Mouse (Mus musculus) CH12.LX (cell line): ENCODE results near the gene Ap2a1. TPM values are rescaled to one million over a fixed set of nuclear protein-coding genes. Genes with fewer than 3 reads are reported as not detected.

ENCODE experiments used
- DNase-seq: peaks from one replicate; pipeline ENCODE4 v3.0.0-alpha.2; 2013; ENCODE audit errors: extremely low read depth
- H3K27ac ChIP-seq: 2 replicates; pipeline ENCODE4 v1.5.1; 2012; ENCODE audit warnings: low read depth, mild to moderate bottlenecking, control low read depth, moderate library complexity; ENCODE audit not compliant: insufficient read depth
- H3K27me3 ChIP-seq: replicated peaks from 2 replicates; pipeline ENCODE3; 2012; ENCODE audit warnings: inconsistent platforms
- H3K36me3 ChIP-seq, 2 experiments: replicated peaks in 1 of 2; 2 replicates each; pipeline versions ENCODE3 to v1.6.1; 2012; ENCODE audit warnings: inconsistent platforms in 1 of 2, low read length in 1 of 2, mild to moderate bottlenecking in 1 of 2, mixed read lengths in 1 of 2, moderate library complexity in 1 of 2; ENCODE audit not compliant: control insufficient read depth in 1 of 2, insufficient read depth in 1 of 2
- H3K4me1 ChIP-seq, 2 experiments: 2 replicates each; pipeline ENCODE4 v1.6.1; 2012; ENCODE audit warnings: inconsistent platforms in 1 of 2, moderate library complexity in 1 of 2; ENCODE audit not compliant: insufficient read depth in 2 of 2, control insufficient read depth in 1 of 2
- H3K4me2 ChIP-seq: 2 replicates; pipeline ENCODE4 v1.6.1; 2012; ENCODE audit warnings: low read depth, mild to moderate bottlenecking, control low read depth; ENCODE audit not compliant: poor library complexity, insufficient read depth, severe bottlenecking
- H3K4me3 ChIP-seq, 3 experiments: fragments of 150-350 bp in 1 of 3; sonication (generic) in 1 of 3; replicated peaks in 1 of 3; 2 replicates each; pipeline versions ENCODE3 to v1.5.1; 2011 to 2012; ENCODE audit warnings: low read depth in 2 of 3, low read length in 2 of 3, mild to moderate bottlenecking in 2 of 3, moderate library complexity in 2 of 3, control low read depth in 1 of 3, improper control_type of control experiment in 1 of 3, inconsistent platforms in 1 of 3, mixed read lengths in 1 of 3; ENCODE audit not compliant: poor library complexity in 1 of 3
- H3K79me2 ChIP-seq: replicated peaks from 2 replicates; pipeline ENCODE4 v1.6.1; 2012; ENCODE audit warnings: mild to moderate bottlenecking, moderate library complexity; ENCODE audit not compliant: control insufficient read depth, poor library complexity, insufficient read depth, severe bottlenecking; ENCODE audit errors: extremely low read depth
- H3K9ac ChIP-seq: 2 replicates; pipeline ENCODE4 v1.6.1; 2012; ENCODE audit warnings: low read depth, mild to moderate bottlenecking, control low read depth, moderate library complexity; ENCODE audit not compliant: insufficient read depth
- H3K9me3 ChIP-seq: replicated peaks from 2 replicates; pipeline ENCODE3; 2012; ENCODE audit warnings: low read length, inconsistent platforms, mixed read lengths
- BHLHE40 ChIP-seq: IDR thresholded peaks from 2 replicates; pipeline ENCODE4 v1.6.1; 2011; ENCODE audit warnings: mild to moderate bottlenecking, low read depth, low read length, improper control_type of control experiment
- CHD2 ChIP-seq: IDR thresholded peaks from 2 replicates; pipeline ENCODE4 v1.6.1; 2011; ENCODE audit warnings: low read length, improper control_type of control experiment
- CTCF ChIP-seq, 2 experiments: IDR thresholded peaks in 1 of 2; conservative IDR thresholded peaks in 1 of 2; 2 replicates each; pipeline ENCODE4 v1.5.1; 2011 to 2012; ENCODE audit warnings: low read depth in 2 of 2, low read length in 2 of 2, improper control_type of control experiment in 1 of 2, inconsistent platforms in 1 of 2, mild to moderate bottlenecking in 1 of 2, moderate library complexity in 1 of 2
- ELF1 ChIP-seq: IDR thresholded peaks from 2 replicates; pipeline ENCODE4 v1.6.1; 2014; ENCODE audit warnings: low read depth, mild to moderate bottlenecking, inconsistent platforms, low read length, improper control_type of control experiment
- ETS1 ChIP-seq: conservative IDR thresholded peaks from 2 replicates; pipeline ENCODE4 v1.6.1; 2012; ENCODE audit warnings: low read depth, mild to moderate bottlenecking, inconsistent platforms, low read length, improper control_type of control experiment, moderate library complexity
- GABPA ChIP-seq: IDR thresholded peaks from 2 replicates; pipeline ENCODE4 v1.6.1; 2012; ENCODE audit warnings: low read depth, low read length, improper control_type of control experiment, inconsistent platforms; ENCODE audit not compliant: insufficient replicate concordance
- JUN ChIP-seq: IDR thresholded peaks from 2 replicates; pipeline ENCODE4 v1.6.1; 2011; ENCODE audit warnings: low read depth, mild to moderate bottlenecking, low read length, improper control_type of control experiment, moderate library complexity; ENCODE audit not compliant: insufficient read depth
- KAT2A ChIP-seq: IDR thresholded peaks from 2 replicates; pipeline ENCODE4 v1.6.1; 2012; ENCODE audit warnings: low read length, improper control_type of control experiment, inconsistent platforms; ENCODE audit not compliant: insufficient replicate concordance
- MAFK ChIP-seq: IDR thresholded peaks from 2 replicates; pipeline ENCODE4 v1.6.1; 2011; ENCODE audit warnings: low read length, improper control_type of control experiment; ENCODE audit not compliant: insufficient replicate concordance
- MXI1 ChIP-seq: IDR thresholded peaks from 2 replicates; pipeline ENCODE4 v1.6.1; 2011; ENCODE audit warnings: mild to moderate bottlenecking, low read depth, low read length, improper control_type of control experiment
- MYC ChIP-seq: IDR thresholded peaks from 2 replicates; pipeline ENCODE4 v1.6.1; 2011; ENCODE audit warnings: low read depth, mild to moderate bottlenecking, improper control_type of control experiment, low read length
- NRF1 ChIP-seq: IDR thresholded peaks from 2 replicates; pipeline ENCODE4 v1.6.1; 2014; ENCODE audit warnings: low read depth, mild to moderate bottlenecking, inconsistent platforms, low read length, improper control_type of control experiment, moderate library complexity
- POLR2A ChIP-seq: IDR thresholded peaks from 2 replicates; pipeline ENCODE4 v1.6.1; 2011; ENCODE audit warnings: low read depth, mild to moderate bottlenecking, improper control_type of control experiment, low read length
- RAD21 ChIP-seq: IDR thresholded peaks from 2 replicates; pipeline ENCODE4 v1.6.1; 2011; ENCODE audit warnings: low read depth, mild to moderate bottlenecking, low read length, improper control_type of control experiment, moderate library complexity
- RCOR1 ChIP-seq: conservative IDR thresholded peaks from 2 replicates; pipeline ENCODE4 v1.6.1; 2012; ENCODE audit warnings: low read depth, mild to moderate bottlenecking, inconsistent platforms, low read length, improper control_type of control experiment
- SMC3 ChIP-seq: IDR thresholded peaks from 2 replicates; pipeline ENCODE4 v1.6.1; 2011; ENCODE audit warnings: low read depth, low read length, improper control_type of control experiment
- TBP ChIP-seq: conservative IDR thresholded peaks from 2 replicates; pipeline ENCODE4 v1.6.1; 2011; ENCODE audit warnings: low read depth, low read length, improper control_type of control experiment
- UBTF ChIP-seq: IDR thresholded peaks from 2 replicates; pipeline ENCODE4 v1.6.1; 2012; ENCODE audit warnings: low read depth, mild to moderate bottlenecking, inconsistent platforms, low read length, improper control_type of control experiment, moderate library complexity
- USF1 ChIP-seq: IDR thresholded peaks from 2 replicates; pipeline ENCODE4 v1.6.1; 2014; ENCODE audit warnings: low read depth, mild to moderate bottlenecking, inconsistent platforms, low read length, improper control_type of control experiment
- ZC3H11A ChIP-seq: IDR thresholded peaks from 2 replicates; pipeline ENCODE4 v1.6.1; 2012; ENCODE audit warnings: low read depth, mild to moderate bottlenecking, inconsistent platforms, low read length, improper control_type of control experiment
- dilution Hi-C: fragments of 300-500 bp; cut with MboI; formaldehyde crosslinking; loops from 2 replicates; pipeline ENCODE4 v1.14.3; 2020; ENCODE audit warnings: low sequenced_read_pairs; ENCODE audit not compliant: extremely low pct_unique_long_range_greater_than_20kb, extremely low pct_ligation_motif_present
- in situ Hi-C: fragments of 300-500 bp; cut with MboI; formaldehyde crosslinking; loops from 3 replicates; pipeline ENCODE4 v1.14.3; 2019; ENCODE audit warnings: low sequenced_read_pairs, low pct_ligation_motif_present, low pct_unique_long_range_greater_than_20kb, mixed read lengths
- polyA plus RNA-seq: library from polyadenylated mRNA; unstranded; fragments of >175 nt; gene quantifications from 2 replicates; pipeline ENCODE4 v1.2.1, GENCODE M21; 2012; ENCODE audit warnings: low read depth; ENCODE audit not compliant: insufficient read length
- total RNA-seq, 2 experiments: library from RNA; depleted of rRNA; stranded (reverse); fragments of 300-350 nt in 1 of 2; fragments of >200 nt in 1 of 2; gene quantifications; 2 replicates each; pipeline ENCODE4 v1.2.3; 2012 to 2014

Gene Ap2a1
- total and polyA plus RNA-seq, 3 experiments = 35.7 to 61.1 (median 56.3) TPM

- Histone ChIP-seq H3K79me2 (no peaks in the 10 kb centered on the region), H3K4me1 (peaks cover 29 to 61% of the 10 kb centered on the region in 2 experiments), H3K27ac (peak overlapping the region; percentile 24; the same call in 1 of the 2 replicates), H3K4me2 (no peak overlapping the region), H3K9ac (no peak overlapping the region), H3K9me3 (no peaks in the 10 kb centered on the region), H3K27me3 (no peaks in the 10 kb centered on the region), H3K36me3 (peaks cover 41 to 73% of the 10 kb centered on the region in 2 experiments), H3K4me3 (no peak overlapping the region)
- dilution Hi-C loops (no loop called here), in situ Hi-C loops (no loop called here)
- peak; percentile 45 for TF ChIP-seq BHLHE40
- TF ChIP-seq USF1 = no peak
- no peak for DNase-seq
Observed at GRCm38 (mm10) chr7:44861429-44861816, 67.9 kb downstream of the Ap2a1 start.

GRCm38 (mm10) chr7:44860576-44861428 lies 68.5 kb downstream of the Ap2a1 start:
- H3K79me2 ChIP-seq = no peaks in the 10 kb centered on the region
- H3K27ac ChIP-seq = peak overlapping the region; percentile 24; the same call in 1 of the 2 replicates
- no peaks in the 10 kb centered on the region for H3K9me3 ChIP-seq
- no peaks in the 10 kb centered on the region for H3K27me3 ChIP-seq
- in situ Hi-C loops (no loop called here), dilution Hi-C loops (no loop called here)
- peaks cover 24 to 61% of the 10 kb centered on the region in 2 experiments for H3K4me1 ChIP-seq
- no peak for DNase-seq
- TF ChIP-seq CHD2 = no peak
- peak; percentile 75 for TF ChIP-seq SMC3
- peak; percentile 78 to 80 for TF ChIP-seq CTCF (conservative IDR thresholded peaks at IDR 0.05 in 1 of 2, IDR thresholded peaks at IDR 0.05 in 1 of 2; ENCODE audit: low read depth in 2 of 2, low read length in 2 of 2)
- TF ChIP-seq RAD21 = peak; percentile 47
- peaks cover 41 to 68% of the 10 kb centered on the region in 2 experiments for H3K36me3 ChIP-seq
- H3K4me2 ChIP-seq = no peak overlapping the region
- H3K9ac ChIP-seq = no peak overlapping the region
- H3K4me3 ChIP-seq = no peak overlapping the region

DNA sequence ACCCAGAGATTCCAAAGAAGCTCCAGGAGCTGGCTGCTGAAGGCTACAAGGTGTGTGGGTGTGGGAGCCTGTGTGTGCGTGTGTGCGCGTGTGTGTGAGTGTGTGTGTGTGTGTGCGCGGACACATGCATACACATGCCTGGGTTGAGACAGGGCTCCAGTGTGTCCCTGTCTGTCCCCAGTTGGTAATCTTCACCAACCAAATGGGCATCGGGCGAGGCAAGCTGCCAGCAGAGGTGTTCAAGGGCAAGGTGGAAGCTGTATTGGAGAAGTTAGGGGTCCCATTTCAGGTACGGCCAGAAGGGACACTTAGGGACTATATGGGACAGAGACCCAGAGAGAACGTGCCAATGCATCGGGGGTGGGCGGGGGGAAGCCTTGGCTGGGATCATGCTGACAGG lies 69.4 kb downstream of the Ap2a1 start:
- peaks cover 37 to 59% of the 10 kb centered on the region in 2 experiments for H3K36me3 ChIP-seq
- in situ Hi-C loops (loop anchor here (10.0 kb wide), 1 partner anchor 95 kb away; no protein-coding TSS in a partner anchor), dilution Hi-C loops (no loop called here)
- DNase-seq = no peak
- H3K4me2 ChIP-seq = no peak overlapping the region
- TF ChIP-seq MYC = no peak
- TF ChIP-seq NRF1 = no peak
- no peak for TF ChIP-seq KAT2A
- no peak for TF ChIP-seq JUN
- no peak for TF ChIP-seq RCOR1
- TF ChIP-seq UBTF = no peak
- no peak for TF ChIP-seq ZC3H11A
- TF ChIP-seq MXI1 = no peak
- no peak for TF ChIP-seq GABPA
- no peak for TF ChIP-seq ETS1
- TF ChIP-seq SMC3 = no peak
- no peak for TF ChIP-seq ELF1
- TF ChIP-seq CHD2 = no peak
- TF ChIP-seq POLR2A = no peak
- TF ChIP-seq MAFK = no peak
- TF ChIP-seq TBP = no peak
- no peaks in the 10 kb centered on the region for H3K9me3 ChIP-seq
- no peaks in the 10 kb centered on the region for H3K79me2 ChIP-seq
- H3K27ac ChIP-seq = no peak overlapping the region
- peaks cover 20 to 60% of the 10 kb centered on the region in 2 experiments for H3K4me1 ChIP-seq
- no peak overlapping the region for H3K4me3 ChIP-seq
- H3K27me3 ChIP-seq = no peaks in the 10 kb centered on the region
- no peak overlapping the region for H3K9ac ChIP-seq
